Mouse (Mus musculus): ENCODE results near the gene Olfr92. TPM values are rescaled to one million over a fixed set of nuclear protein-coding genes. Genes with fewer than 3 reads are reported as not detected.

Gene Olfr92
- total RNA-seq, 2 experiments from 2014 or later: not detected

GRCm38 (mm10) chr17:37063686-37064495, 56.0 kb downstream of the Olfr92 start:
- no peak for DNase-seq
- intact Hi-C loops (cut with DNase I): no loop called here

- no peak for DNase-seq
- intact Hi-C loops (cut with DNase I): no loop called here
Measured at GRCm38 (mm10) chr17:37063063-37063462, 56.8 kb downstream of the Olfr92 start.

GRCm38 (mm10) chr17:37062101-37062641, 57.7 kb downstream of the Olfr92 start:
- intact Hi-C loops (cut with DNase I): no loop called here
- no peak for DNase-seq

GRCm38 (mm10) chr17:37061435-37061834, 58.5 kb downstream of the Olfr92 start:
- intact Hi-C loops (cut with DNase I): no loop called here
- no peak for DNase-seq

Other genes starting within 250 kb of the Olfr92 start
- gene Trim40, start 230.0 kb downstream of the Olfr92 start, total RNA-seq (2021): not detected
- gene Trim31, start 222.0 kb downstream of the Olfr92 start, total RNA-seq (2021): not detected
- under 1 TPM; 0.22 to 0.43 TPM for gene Rnf39, start 177.2 kb downstream of the Olfr92 start, total RNA-seq (2021)
- 10 to 100 TPM; 58.9 to 73.2 TPM for gene Ppp1r11, start 168.3 kb downstream of the Olfr92 start, total RNA-seq (2021)
- gene Znrd1, start 161.5 kb downstream of the Olfr92 start, total RNA-seq (2021): 10 to 100 TPM; 23.7 to 28.9 TPM
- 1 to 10 TPM; 7.7 to 8.4 TPM for gene Znrd1as, start 161.5 kb downstream of the Olfr92 start, total RNA-seq (2021)
- not detected for gene 2410137M14Rik, start 138.9 kb downstream of the Olfr92 start, total RNA-seq (2021)
- gene H2-M5, start 130.6 kb downstream of the Olfr92 start, total RNA-seq (2021): under 1 TPM in 1 of 2 experiments, not detected in 1; 0.26 TPM
- 1 to 10 TPM; 5.6 to 6.9 TPM for gene Zfp57, start 118.9 kb downstream of the Olfr92 start, total RNA-seq (2021)
- not detected for gene Mog, start 96.7 kb downstream of the Olfr92 start, total RNA-seq (2021)
- 10 to 100 TPM; 14.0 to 17.2 TPM for gene Gabbr1, start 74.1 kb downstream of the Olfr92 start, total RNA-seq (2021)
- gene Olfr90, start 31.6 kb downstream of the Olfr92 start, total RNA-seq (2021): not detected
- gene Olfr91, start 21.8 kb downstream of the Olfr92 start, total RNA-seq (2021): not detected
- not detected for gene Olfr93, start 41.4 kb upstream of the Olfr92 start, total RNA-seq (2021)
- gene Ubd, start 73.8 kb upstream of the Olfr92 start, total RNA-seq (2021): not detected
- not detected for gene Olfr94, start 80.9 kb upstream of the Olfr92 start, total RNA-seq (2021)
- not detected for gene Olfr95, start 93.0 kb upstream of the Olfr92 start, total RNA-seq (2021)
- gene Olfr96, start 100.1 kb upstream of the Olfr92 start, total RNA-seq (2021): not detected
- not detected for gene Olfr97, start 117.2 kb upstream of the Olfr92 start, total RNA-seq (2021)
- gene Olfr98, start 143.7 kb upstream of the Olfr92 start, total RNA-seq (2021): not detected
- 1 to 10 TPM; 3.2 to 4.0 TPM for gene H2-M3, start 150.1 kb upstream of the Olfr92 start, total RNA-seq (2021)
- not detected for gene Olfr99, start 163.4 kb upstream of the Olfr92 start, total RNA-seq (2021)
- not detected for gene Olfr101, start 184.2 kb upstream of the Olfr92 start, total RNA-seq (2021)
- not detected for gene Olfr102, start 197.0 kb upstream of the Olfr92 start, total RNA-seq (2021)
- gene Olfr103, start 219.6 kb upstream of the Olfr92 start, total RNA-seq (2021): not detected
- gene Olfr104-ps, start 239.5 kb upstream of the Olfr92 start, total RNA-seq (2021): not detected

Data from heart, postnatal 10 days (tissue).